Mouse (Mus musculus) cortical plate, adult 2 months (tissue): Measurements from ENCODE around the gene Tubd1. TPM values are rescaled to one million over a fixed set of nuclear protein-coding genes. Genes with fewer than 3 reads are reported as not detected.

Source experiments
- H3K27ac ChIP-seq: fragments of 200-500 bp; 2 replicates; pipeline ENCODE4 v1.5.1; 2012; ENCODE audit warnings: low read length, control low read depth, inconsistent platforms; ENCODE audit not compliant: insufficient read depth
- H3K4me1 ChIP-seq: fragments of 200-500 bp; 2 replicates; pipeline ENCODE4 v1.6.1; 2011; ENCODE audit warnings: low read length; ENCODE audit not compliant: control insufficient read depth, insufficient read depth
- H3K4me3 ChIP-seq: fragments of 200-500 bp; 2 replicates; pipeline ENCODE4 v1.5.1; 2011; ENCODE audit warnings: mild to moderate bottlenecking, low read length, control low read depth; ENCODE audit not compliant: insufficient read depth
- CTCF ChIP-seq: fragments of 200-500 bp; IDR thresholded peaks from 2 replicates; pipeline ENCODE4 v1.5.1; 2011; ENCODE audit warnings: mild to moderate bottlenecking, control low read depth, low read length; ENCODE audit not compliant: insufficient read depth; ENCODE audit errors: extremely low read depth
- POLR2A ChIP-seq: fragments of 200-500 bp; IDR thresholded peaks from 2 replicates; pipeline ENCODE4 v1.6.1; 2011; ENCODE audit warnings: mild to moderate bottlenecking, low read length, control low read depth; ENCODE audit not compliant: insufficient read depth; ENCODE audit errors: extremely low read depth
- polyA plus RNA-seq: library from polyadenylated mRNA; depleted of rRNA; stranded (reverse); fragments of >200 nt; gene quantifications from 2 replicates; pipeline ENCODE4 v1.2.3, GENCODE M21; 2012; rRNA removed

Gene Tubd1
- polyA plus RNA-seq = 6.6 and 6.7 TPM in 2 replicates

DNA sequence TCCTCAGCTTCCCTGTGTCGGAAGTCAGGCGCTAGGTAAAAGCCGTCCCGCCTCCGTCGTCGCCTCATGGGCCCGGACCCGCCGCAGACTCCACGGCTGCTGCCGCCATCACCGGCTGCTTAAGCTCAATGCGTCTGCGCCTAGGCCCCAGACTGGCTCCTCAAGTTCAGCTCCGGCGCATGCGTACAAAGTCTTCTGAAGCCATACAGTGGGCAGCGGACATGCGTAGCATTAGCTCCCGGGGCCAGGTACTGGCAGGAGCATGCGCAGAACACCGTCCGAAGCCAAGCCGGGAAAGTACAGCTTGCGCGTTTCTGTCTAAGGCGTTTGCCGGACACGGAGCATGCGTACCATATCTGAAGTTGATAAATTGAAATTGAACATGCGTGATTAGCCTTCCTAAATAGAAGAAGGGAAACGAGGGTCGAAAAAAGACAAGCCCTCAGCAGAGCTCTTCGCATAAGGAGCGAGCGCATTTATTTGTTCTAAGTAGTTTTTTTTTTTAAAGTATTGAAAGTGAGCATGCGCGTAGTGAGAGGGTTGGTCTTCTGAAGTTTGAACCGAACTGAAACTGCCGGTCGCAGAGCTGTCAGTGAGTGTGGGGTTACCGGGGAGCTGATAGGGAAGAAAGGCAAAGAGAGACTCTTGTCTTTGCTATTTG, at the start of gene Tubd1, which contains the start of gene Rps6kb1:
TSS of gene Tubd1 (plus strand) at position 353 of the 661 bp plus-strand sequence.
TSS of gene Rps6kb1 (minus strand) at position 167 of the 661 bp plus-strand sequence.
- H3K4me3 ChIP-seq = peak within 1 kb of the TSS; percentile 51
- H3K27ac ChIP-seq = no peak within 1 kb of the TSS
- peaks cover 2% of the 10 kb centered on the region; the same call in 1 of the 2 replicates for H3K4me1 ChIP-seq
- TF ChIP-seq POLR2A (peak; percentile 97), CTCF (no peak)

DNA sequence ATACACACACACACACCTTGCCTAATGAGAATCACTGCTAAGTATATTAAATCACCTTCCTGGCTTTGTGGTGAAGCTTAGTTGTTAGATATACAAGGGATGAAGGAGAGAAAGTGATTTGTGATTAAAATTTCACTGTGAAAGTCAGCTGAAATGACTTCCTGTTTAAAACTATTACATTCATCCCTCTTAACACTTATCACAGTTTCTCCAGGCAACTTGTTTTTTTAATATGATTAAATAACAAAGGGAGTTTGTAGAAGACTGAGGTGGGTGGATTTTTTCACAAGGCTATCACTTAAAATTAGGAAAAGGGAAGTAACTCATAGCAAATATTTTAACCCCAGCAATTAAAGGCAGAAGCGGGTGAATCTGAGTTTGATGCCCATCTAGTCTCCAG, 47.4 kb upstream of the Tubd1 start:
- H3K4me3 ChIP-seq = no peak overlapping the region
- H3K4me1 ChIP-seq = no peaks in the 10 kb centered on the region; the same call in 1 of the 2 replicates
- TF ChIP-seq CTCF (no peak), POLR2A (no peak)
- no peak overlapping the region for H3K27ac ChIP-seq

DNA sequence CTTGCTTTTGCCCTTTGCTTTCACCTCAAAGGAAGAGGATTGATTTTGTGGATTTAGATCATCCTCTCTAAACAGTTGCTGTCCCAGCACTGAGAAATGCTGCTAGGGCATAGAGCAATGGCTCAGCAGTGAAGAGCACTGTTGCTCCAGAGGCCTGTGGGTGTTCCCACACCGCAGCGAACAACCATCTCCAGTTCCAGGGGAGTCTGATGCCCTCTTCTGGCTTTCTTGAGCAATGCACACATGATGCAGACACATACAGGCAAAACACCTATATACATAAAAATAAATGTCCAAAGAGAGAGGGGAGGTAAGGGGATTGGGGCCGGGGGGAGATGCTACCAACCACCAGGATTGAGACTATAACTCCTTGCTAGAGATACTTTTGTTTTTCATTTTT, 46.9 kb upstream of the Tubd1 start:
- no peaks in the 10 kb centered on the region; the same call in 1 of the 2 replicates for H3K4me1 ChIP-seq
- H3K4me3 ChIP-seq = no peak overlapping the region
- no peak overlapping the region for H3K27ac ChIP-seq
- TF ChIP-seq POLR2A (no peak), CTCF (no peak)

DNA sequence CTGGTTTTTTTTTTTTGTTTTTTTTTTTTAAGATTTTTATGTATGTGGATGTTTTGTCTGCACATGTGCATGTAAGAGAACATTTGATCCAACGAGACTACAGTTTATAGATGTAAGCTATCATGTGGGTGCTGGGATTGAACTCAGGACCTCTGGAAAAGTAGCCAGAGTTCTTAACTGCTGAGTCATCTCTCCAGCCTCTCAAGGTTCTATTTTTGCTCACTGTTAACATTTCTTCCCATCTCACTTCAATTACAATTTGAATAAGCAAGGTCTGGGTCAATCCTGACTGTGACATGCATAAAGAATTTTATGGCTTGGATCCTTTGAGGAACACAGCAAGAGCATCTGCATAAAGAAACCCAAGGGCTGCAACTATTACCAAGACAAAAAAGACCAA, 44.0 kb upstream of the Tubd1 start:
- TF ChIP-seq POLR2A (no peak), CTCF (no peak)
- H3K4me1 ChIP-seq = no peaks in the 10 kb centered on the region; the same call in 1 of the 2 replicates
- H3K27ac ChIP-seq = no peak overlapping the region
- H3K4me3 ChIP-seq = no peak overlapping the region

DNA sequence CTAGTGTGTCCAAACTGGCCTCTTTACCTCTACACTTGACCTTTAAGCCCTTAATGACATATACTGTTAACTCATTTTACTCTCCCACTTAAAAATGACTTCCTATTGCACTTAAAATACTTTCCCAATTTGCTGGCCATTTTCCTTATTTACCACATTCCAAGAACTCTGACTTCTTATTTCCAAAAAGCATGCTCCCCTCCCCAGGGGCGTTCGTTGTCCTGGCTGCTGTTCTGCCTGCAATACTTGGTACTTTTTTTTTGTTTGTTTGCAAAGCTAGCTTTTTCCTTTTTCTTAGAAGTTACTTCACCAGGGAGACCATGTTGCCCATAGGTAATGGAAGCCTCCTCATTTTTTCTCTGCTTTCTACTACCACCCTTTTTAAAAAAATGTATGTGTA, 41.7 kb upstream of the Tubd1 start:
- Histone ChIP-seq H3K27ac (no peak overlapping the region), H3K4me3 (no peak overlapping the region), H3K4me1 (no peaks in the 10 kb centered on the region)
- TF ChIP-seq CTCF (no peak), POLR2A (no peak)

DNA sequence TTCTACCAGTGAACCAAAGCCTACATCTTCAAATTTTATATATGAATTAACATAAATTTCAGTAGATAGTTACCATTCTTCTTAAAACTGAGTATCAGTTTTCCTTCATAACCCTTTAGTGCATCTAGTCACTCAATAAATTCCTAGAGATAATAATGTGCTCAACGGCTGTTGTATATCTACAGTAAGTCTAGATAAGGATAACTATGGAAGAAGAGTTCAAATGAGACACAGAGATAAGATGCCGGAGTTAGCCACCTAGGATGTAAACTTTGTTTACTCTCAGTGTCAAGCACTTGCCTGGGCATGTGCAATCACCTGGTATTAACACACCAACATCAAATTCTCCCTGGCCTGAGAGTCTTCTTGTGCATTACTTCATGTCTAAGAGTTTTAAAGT, 37.5 kb upstream of the Tubd1 start:
- Histone ChIP-seq H3K4me3 (no peak overlapping the region), H3K27ac (no peak overlapping the region), H3K4me1 (no peaks in the 10 kb centered on the region)
- TF ChIP-seq POLR2A (no peak), CTCF (no peak)

DNA sequence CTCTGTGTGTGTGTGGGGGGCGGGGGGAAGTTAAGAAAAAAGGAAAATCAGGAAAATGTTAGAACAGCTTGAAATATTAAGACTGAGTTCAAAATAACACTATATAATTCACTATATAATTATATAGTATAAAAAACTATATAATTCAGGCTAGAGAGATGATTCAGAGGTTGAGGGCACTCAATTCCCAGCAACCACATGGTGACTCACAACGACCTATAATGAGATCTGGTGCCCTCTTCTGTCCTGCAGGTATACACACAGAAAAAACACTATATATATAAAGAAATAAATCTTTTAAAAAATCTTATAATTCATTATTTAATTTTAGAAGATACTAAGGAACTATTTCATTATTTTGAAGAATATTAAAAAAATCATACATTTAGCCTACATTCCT, 36.8 kb upstream of the Tubd1 start:
- no peaks in the 10 kb centered on the region for H3K4me1 ChIP-seq
- no peak overlapping the region for H3K27ac ChIP-seq
- no peak for TF ChIP-seq POLR2A
- TF ChIP-seq CTCF = no peak
- H3K4me3 ChIP-seq = no peak overlapping the region

DNA sequence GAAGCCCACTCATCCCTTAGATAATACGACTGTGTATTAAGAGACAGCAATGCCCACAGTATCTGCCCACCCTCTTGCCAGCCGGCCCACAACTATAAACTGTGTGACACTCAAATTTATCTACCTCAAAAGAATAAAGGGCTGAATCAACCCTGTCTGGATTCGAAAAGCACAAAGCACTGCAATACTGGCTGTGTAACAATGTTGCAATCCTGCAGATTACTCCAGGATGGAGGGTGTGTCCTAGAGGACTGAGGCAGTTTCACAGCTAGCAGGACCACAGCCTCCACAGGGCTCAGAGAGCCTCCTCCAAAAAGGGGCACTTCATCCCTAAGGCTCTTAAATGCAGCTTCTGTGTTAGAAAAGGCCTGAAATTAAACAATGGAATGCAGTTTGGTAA, 28.2 kb upstream of the Tubd1 start:
- Histone ChIP-seq H3K27ac (no peak overlapping the region), H3K4me3 (no peak overlapping the region), H3K4me1 (no peaks in the 10 kb centered on the region)
- TF ChIP-seq POLR2A (no peak), CTCF (no peak)

DNA sequence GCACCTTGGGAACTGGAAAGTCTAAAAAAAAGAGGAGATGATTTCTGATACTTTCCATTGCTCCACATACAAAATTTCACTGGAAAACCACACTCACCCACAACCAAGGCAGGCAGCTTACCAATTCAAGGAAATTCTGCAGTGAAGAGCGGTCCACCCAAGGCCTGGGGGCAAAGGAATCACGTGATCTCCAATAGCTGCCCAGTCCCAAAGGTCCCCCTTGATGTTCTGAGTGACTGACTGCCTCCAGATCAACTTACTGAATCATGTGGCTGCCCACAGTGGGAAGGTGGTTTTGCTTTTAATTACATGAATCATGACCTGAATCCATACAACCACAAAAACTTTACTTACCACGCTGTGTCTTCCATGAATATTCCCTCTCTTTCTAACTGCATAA, 27.6 kb upstream of the Tubd1 start:
- H3K4me1 ChIP-seq = no peaks in the 10 kb centered on the region
- H3K4me3 ChIP-seq = no peak overlapping the region
- no peak overlapping the region for H3K27ac ChIP-seq
- no peak for TF ChIP-seq POLR2A
- TF ChIP-seq CTCF = no peak

DNA sequence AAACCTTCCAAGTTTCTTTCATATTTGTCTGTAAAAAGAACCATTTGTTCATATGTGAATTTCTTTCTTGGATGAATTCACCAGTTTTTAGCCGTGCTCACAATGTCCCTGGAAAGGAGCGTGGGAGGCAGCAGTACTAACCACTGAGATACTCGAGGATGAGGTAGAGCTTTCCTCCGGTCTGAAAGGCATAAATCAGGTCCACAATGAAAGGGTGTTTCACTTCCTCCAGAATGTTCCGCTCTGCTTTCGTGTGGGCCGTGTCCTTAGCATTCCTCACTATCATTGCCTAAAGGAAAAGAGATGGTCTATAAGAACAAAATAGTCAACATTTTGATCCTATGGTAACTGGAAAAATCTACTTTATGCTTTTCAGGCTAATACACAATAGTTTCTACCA, 25.0 kb upstream of the Tubd1 start:
- H3K4me1 ChIP-seq = no peaks in the 10 kb centered on the region

DNA sequence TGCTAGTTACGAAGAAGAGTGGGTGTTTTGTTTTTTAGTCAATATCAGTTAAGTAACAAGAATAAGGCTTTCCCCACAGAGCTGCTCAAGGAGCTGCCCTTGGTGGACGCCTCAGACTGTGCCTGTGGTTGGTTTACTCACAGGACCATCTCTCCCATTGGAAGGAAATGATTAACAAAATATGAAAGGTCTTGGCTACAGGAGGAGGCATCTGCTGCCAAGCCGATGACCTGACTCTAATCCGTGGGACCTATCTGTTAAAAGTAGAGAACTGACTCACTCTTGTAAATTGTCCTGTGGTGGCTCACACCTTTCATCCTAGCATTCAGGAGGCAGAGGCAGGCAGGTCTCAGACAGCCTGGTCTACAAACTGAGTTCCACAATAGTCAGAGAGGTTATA, 17.3 kb upstream of the Tubd1 start:
- no peak overlapping the region for H3K4me3 ChIP-seq
- H3K27ac ChIP-seq = no peak overlapping the region
- H3K4me1 ChIP-seq = no peaks in the 10 kb centered on the region
- no peak for TF ChIP-seq CTCF
- TF ChIP-seq POLR2A = no peak

More for the DNA sequence above, 25.0 kb upstream of the Tubd1 start:
- no peak overlapping the region for H3K27ac ChIP-seq
- no peak overlapping the region for H3K4me3 ChIP-seq
- no peak for TF ChIP-seq CTCF
- no peak for TF ChIP-seq POLR2A
